Mouse (Mus musculus) E14TG2a.4 (cell line): Measurements from ENCODE around the gene Cd207.

Experiments
- H3K27me3 ChIP-seq: 2 replicates; pipeline ENCODE4 v1.6.1; 2014; ENCODE audit warnings: low read length, control low read depth; ENCODE audit not compliant: insufficient read depth
- H3K36me3 ChIP-seq: 2 replicates; pipeline ENCODE4 v1.6.1; 2014; ENCODE audit warnings: low read length, control low read depth; ENCODE audit not compliant: insufficient read depth
- H3K4me1 ChIP-seq: replicated peaks from 2 replicates; pipeline ENCODE4 v1.6.1; 2014; ENCODE audit warnings: low read depth, low read length, control low read depth
- H3K4me3 ChIP-seq: replicated peaks from 2 replicates; pipeline ENCODE4 v1.5.1; 2014; ENCODE audit warnings: mild to moderate bottlenecking, low read length
- H3K9me3 ChIP-seq: 2 replicates; pipeline ENCODE4 v1.6.1; 2014; ENCODE audit warnings: low read length, control low read depth
- CTCF ChIP-seq: conservative IDR thresholded peaks from 2 replicates; pipeline ENCODE4 v1.5.1; 2014; ENCODE audit warnings: low read length
- NANOG ChIP-seq: IDR thresholded peaks from 2 replicates; pipeline ENCODE4 v1.6.1; 2014; ENCODE audit warnings: borderline replicate concordance, low read length, mixed read lengths
- POU5F1 ChIP-seq: IDR thresholded peaks from 2 replicates; pipeline ENCODE4 v1.6.1; 2014; ENCODE audit warnings: low read length, borderline replicate concordance

Gene Cd207

DNA sequence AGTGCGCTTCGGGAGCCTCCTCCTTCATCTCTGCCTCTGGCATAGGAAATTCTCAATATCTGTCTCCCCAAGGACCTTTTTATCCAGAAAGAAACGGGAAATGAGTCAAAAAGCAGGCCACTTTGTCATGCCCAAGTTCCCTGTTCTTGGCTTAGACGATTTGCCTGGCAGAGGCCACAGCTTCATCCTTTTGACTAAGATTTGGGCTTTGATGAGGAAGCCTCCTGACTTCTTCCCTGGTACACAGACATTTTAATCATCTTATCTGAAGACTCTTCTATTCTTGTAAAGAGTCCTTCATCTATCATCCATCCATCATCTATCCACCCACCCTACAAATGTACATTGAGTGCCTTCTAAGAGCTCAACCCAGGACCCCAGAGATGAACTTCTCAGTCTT lies at the start of gene Cd207:
Cd207 (minus strand) TSS at position 101 of the 400 bp plus-strand sequence.
- no peak for TF ChIP-seq CTCF
- TF ChIP-seq POU5F1 = no peak
- no peak for TF ChIP-seq NANOG

DNA sequence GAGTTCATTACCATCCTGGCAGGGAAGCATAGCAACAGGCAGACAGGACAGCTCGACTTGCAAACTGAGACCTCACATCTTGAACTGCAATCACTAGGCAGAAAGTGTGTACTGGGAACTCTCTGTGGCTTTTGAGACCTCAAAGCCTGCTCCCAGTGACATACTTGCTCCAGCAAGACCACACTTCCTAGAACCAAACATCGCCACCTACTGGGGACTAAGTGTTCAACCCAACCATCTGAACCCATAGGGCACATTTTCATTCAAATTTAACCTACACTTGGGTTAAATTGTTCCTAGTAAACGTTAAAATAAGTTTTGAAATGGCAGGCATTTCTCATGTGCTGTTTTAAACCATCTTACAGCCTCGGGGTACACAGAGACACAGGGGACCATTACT lies 49.5 kb upstream of the Cd207 start:
- no peak overlapping the region for H3K4me3 ChIP-seq
- H3K4me1 ChIP-seq = peaks cover 20% of the 10 kb centered on the region
- peaks cover 12% of the 10 kb centered on the region; the same call in 1 of the 2 replicates for H3K27me3 ChIP-seq
- H3K9me3 ChIP-seq = no peaks in the 10 kb centered on the region
- peak; percentile 62 for TF ChIP-seq CTCF
- TF ChIP-seq NANOG = no peak
- no peaks in the 10 kb centered on the region for H3K36me3 ChIP-seq

More for the DNA sequence above, at the start of gene Cd207:
- H3K36me3 ChIP-seq = no peaks in the 10 kb centered on the region
- H3K4me3 ChIP-seq = no peak within 1 kb of the TSS
- no peaks in the 10 kb centered on the region for H3K9me3 ChIP-seq
- H3K27me3 ChIP-seq = peaks cover 31% of the 10 kb centered on the region
- no peaks in the 10 kb centered on the region for H3K4me1 ChIP-seq

DNA sequence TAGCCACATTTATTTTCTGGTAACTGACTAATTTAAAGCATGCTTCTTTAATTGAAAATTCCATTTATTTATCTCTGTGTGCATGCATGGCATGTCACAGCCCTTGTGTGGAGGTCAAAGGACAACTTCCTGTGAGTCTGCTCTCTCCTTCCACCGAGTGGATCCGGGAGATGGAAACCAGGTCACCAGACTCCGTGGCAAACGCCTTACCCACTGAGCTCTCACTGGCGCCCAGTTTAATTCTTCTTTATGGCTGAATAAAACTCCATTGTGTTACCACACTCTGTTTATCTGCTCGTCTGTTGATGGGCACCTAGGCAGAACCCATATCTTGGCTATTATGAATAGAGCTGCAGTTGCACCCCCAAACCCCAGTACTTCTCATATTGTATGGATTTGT lies 44.9 kb upstream of the Cd207 start:
- H3K4me3 ChIP-seq = no peak overlapping the region
- H3K27me3 ChIP-seq = peaks cover 15% of the 10 kb centered on the region
- H3K36me3 ChIP-seq = no peaks in the 10 kb centered on the region
- H3K9me3 ChIP-seq = no peaks in the 10 kb centered on the region
- TF ChIP-seq POU5F1 (no peak), CTCF (no peak)
- peaks cover 17% of the 10 kb centered on the region for H3K4me1 ChIP-seq

DNA sequence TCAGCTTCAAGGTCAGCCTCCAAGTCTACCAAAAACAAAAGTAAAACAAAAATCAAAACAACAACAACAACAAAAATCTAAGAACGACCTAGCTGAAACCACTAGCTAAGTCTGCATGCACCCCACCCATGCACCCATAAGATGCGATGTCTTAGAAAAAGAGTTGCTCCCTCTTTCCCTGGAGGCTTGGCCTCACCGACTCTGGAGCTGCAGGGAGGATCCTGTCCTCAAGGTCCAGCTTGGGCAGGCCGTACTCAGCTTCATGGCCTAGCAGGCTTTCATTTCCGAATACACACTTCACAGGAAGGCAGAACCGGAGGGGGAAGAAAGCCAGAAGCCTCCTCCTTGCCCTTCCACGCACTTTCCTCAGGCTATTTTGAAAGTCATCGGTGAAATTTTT lies 39.4 kb upstream of the Cd207 start:
- H3K9me3 ChIP-seq = no peaks in the 10 kb centered on the region
- no peaks in the 10 kb centered on the region for H3K36me3 ChIP-seq
- no peak overlapping the region for H3K4me3 ChIP-seq
- peaks cover 56% of the 10 kb centered on the region for H3K4me1 ChIP-seq
- TF ChIP-seq CTCF (no peak), POU5F1 (no peak), NANOG (no peak)
- H3K27me3 ChIP-seq = peaks cover 65% of the 10 kb centered on the region

DNA sequence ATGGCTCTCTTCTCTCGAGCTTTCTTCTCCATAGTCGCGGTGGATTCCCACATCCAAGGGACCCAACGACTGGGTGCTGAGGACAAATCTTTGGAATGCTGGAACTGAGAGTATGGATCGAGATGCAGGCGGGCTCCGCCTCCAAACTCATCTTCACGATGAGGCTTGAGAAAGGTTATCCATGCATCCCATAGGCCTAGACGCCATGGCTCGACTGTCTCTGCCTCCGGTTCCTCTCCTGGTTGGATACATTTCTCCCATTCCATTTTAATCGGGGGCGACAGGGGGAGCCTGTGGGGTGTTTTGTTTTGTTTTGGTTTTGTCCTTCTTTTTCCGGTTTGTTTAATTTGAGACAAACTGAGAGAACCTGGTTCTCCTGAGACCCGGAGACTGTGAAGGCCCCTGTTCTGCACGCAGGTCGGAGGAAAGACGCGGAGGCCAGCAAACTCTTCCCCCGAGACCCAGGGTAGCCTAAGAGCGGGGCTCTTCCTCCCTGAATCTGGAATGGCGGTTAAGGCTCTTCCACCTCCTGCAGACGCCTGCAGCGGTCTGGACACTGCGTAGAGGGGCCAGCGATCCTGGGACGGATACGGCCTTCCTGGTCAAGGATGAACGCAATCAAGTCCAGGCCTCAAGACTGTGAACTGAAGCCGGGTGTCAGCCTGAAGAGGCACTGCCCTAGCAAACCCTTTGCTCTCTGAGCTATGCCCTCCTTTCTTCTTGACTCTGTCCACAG lies 38.0 kb upstream of the Cd207 start:
- peaks cover 52% of the 10 kb centered on the region for H3K4me1 ChIP-seq
- H3K36me3 ChIP-seq = no peaks in the 10 kb centered on the region
- H3K9me3 ChIP-seq = no peaks in the 10 kb centered on the region
- peak overlapping the region; percentile 37 for H3K4me3 ChIP-seq
- TF ChIP-seq POU5F1 (no peak), NANOG (no peak), CTCF (no peak)
- H3K27me3 ChIP-seq = peaks cover 73% of the 10 kb centered on the region

DNA sequence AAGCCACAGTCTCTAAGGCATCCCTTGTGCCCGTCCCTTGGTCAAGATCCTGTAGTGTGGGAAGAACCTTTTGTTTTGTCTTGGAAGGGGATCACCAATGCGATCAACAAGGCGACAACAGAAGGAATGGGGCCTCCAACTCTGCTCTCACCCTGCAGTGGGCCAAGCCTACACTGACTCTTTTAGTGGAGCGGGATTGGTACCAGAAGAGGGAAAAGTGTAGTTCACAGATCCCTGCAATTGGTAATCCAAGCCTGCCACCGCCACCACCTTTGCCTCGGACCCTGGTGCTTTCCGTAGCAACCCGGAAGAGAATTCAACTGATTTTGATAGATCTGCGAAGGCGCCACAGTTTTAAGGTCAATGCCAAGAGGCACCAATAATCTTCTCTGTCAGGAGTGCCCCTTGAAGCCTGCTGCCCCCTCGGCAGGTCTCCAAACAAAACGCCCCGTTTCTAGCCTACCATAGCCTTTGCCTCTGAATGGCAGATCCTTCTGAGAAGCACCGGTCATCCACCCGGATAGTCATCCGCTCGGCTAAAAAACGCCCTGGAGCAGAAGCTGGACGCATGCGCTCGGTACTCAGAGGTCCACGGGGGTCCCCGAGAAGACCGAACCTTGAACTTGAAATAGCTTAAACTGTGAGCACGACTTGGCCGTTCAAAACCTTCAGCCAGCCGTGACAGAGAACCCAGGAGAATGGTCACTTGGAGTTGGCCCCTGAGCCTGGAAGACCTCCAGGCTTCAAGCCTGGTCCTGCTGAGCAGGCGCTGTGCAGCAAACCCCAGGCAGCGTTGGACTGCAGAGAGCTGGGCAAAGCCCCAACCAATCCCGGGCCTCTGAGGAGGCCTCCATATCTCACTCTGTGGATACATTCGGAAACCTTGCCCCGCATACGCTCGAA lies 36.8 kb upstream of the Cd207 start:
- H3K27me3 ChIP-seq = peaks cover 82% of the 10 kb centered on the region
- H3K4me3 ChIP-seq = peak overlapping the region; percentile 37; the same call in 1 of the 2 replicates
- peaks cover 64% of the 10 kb centered on the region for H3K4me1 ChIP-seq
- TF ChIP-seq POU5F1 = no peak
- TF ChIP-seq NANOG = no peak
- TF ChIP-seq CTCF = no peak
- no peaks in the 10 kb centered on the region for H3K9me3 ChIP-seq
- H3K36me3 ChIP-seq = no peaks in the 10 kb centered on the region

DNA sequence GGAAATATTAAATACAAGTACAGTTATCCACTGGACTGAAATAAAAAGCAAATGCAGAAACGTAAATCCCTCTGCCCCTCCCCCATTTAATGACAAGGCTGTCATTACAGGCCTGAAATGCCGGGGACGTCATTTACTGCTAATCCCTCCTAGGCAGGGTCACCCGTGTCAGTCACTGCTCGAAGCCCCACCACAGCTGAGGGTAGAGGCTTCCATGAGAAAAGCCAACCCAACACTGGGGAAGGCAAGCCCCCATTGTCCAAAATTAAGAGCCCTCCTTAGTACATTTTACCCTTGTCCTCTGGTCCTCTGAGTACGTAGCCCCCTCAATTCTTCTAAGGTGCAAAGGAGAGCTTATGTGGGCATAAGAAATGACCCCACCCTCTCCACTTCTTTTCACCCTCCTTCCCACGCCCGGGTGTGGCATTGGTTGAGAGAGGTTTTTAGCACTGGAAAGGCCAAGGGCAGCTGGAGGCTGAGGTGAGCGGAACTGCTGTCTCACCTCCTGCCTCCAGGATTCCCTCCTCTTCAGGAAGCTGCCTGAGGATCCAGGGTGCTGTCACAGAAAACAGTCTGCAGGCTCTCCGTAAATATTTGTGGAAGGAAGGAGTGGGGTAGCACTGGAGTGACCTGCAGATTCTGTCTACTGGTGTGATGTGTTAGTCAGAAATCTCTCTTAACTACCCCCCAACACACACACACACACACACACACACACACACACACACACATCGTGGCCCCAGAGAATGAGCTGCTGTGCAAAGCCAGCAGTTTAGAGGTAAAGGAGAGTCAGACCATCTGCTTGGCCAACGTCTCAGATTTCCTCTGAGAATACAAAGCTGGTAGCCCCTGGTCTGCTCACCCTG lies 35.8 kb upstream of the Cd207 start:
- Histone ChIP-seq H3K36me3 (no peaks in the 10 kb centered on the region), H3K9me3 (no peaks in the 10 kb centered on the region)
- no peak for TF ChIP-seq NANOG
- no peak for TF ChIP-seq CTCF
- TF ChIP-seq POU5F1 = no peak

More for the DNA sequence above, 35.8 kb upstream of the Cd207 start:
- H3K27me3 ChIP-seq = peaks cover 91% of the 10 kb centered on the region
- peaks cover 67% of the 10 kb centered on the region for H3K4me1 ChIP-seq
- H3K4me3 ChIP-seq = no peak overlapping the region
